Mouse (Mus musculus) heart, embryonic 13.5 days (tissue): ENCODE measurements at regions not wholly inside any gene's neighbourhood (a gene's known extent, or its start where the extent isn't known, plus 50 kb on each side); places are given as distances from the start of the nearest gene placed in this dataset.
A peak's percentile ranks its signal among the peaks of the same experiment; 100 is the strongest.

ENCODE experiments used
- ATAC-seq: fragments of 200-750 bp; cut with Nextera tagmentation; 2 replicates; pipeline ENCODE4 v1.8.0; 2017; ENCODE audit warnings: moderate TSS enrichment; ENCODE audit not compliant: insufficient number of reproducible peaks, low FRiP score, low TSS enrichment; ENCODE audit errors: extremely low read depth
- H3K27ac ChIP-seq: fragments of 300-500 bp; sonication (generic); replicated peaks from 2 replicates; pipeline ENCODE4 v1.5.1; 2015; ENCODE audit warnings: moderate library complexity, mild to moderate bottlenecking, inconsistent platforms
- H3K27me3 ChIP-seq: fragments of 300-500 bp; sonication (generic); replicated peaks from 2 replicates; pipeline ENCODE4 v1.6.1; 2015; ENCODE audit warnings: mild to moderate bottlenecking, inconsistent platforms
- H3K36me3 ChIP-seq: fragments of 300-500 bp; sonication (generic); 2 replicates; pipeline ENCODE4 v1.6.1; 2015; ENCODE audit warnings: mild to moderate bottlenecking, inconsistent platforms
- H3K4me1 ChIP-seq: fragments of 300-500 bp; sonication (generic); 2 replicates; pipeline ENCODE4 v1.6.1; 2015; ENCODE audit warnings: inconsistent platforms
- H3K4me2 ChIP-seq: fragments of 300-500 bp; sonication (generic); 2 replicates; pipeline ENCODE4 v1.6.1; 2015; ENCODE audit warnings: inconsistent platforms, mild to moderate bottlenecking, moderate library complexity
- H3K4me3 ChIP-seq: fragments of 300-500 bp; sonication (generic); 2 replicates; pipeline ENCODE4 v1.5.1; 2015; ENCODE audit warnings: moderate library complexity, mild to moderate bottlenecking, inconsistent platforms
- H3K9ac ChIP-seq: fragments of 300-500 bp; sonication (generic); 2 replicates; pipeline ENCODE4 v1.6.1; 2015; ENCODE audit warnings: inconsistent platforms, mild to moderate bottlenecking, moderate library complexity
- H3K9me3 ChIP-seq: fragments of 300-500 bp; sonication (generic); 2 replicates; pipeline ENCODE4 v1.6.1; 2016; ENCODE audit warnings: inconsistent platforms
- WGBS: fragments of 180-500 bp; shearing (Covaris S2); methylation state at CpG from one replicate; pipeline ENCODE4 v1.1.7; 2015; ENCODE audit warnings: mixed read lengths; 5-methylcytosine and 5-hydroxymethylcytosine counted together

DNA sequence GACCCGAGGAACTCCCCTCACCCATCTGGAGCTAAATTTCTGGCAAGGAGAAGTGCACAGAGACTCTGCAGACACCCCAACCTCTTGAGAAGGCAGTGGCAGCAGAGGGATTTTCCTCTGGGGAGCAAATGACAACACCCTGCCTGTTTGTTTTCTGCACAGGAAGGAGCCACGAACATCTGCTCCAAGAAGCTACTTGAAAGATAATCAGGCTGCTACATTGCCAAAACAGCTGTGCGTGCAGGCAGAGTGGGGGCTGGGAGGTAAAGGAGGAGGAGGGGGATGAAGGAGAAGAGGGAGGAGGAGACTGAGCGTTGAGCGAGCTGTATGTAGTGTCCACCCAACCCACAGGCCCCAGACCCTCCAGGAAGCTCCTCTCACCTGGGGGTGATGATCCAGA is 149.0 kb downstream of the Rplp1 start:
- H3K27ac ChIP-seq = no peak overlapping the region
- WGBS = 30% methylated on average over 5 of the region's 5 CpGs
- no peak overlapping the region for H3K9ac ChIP-seq
- H3K36me3 ChIP-seq = no peaks in the 10 kb centered on the region
- no peak overlapping the region for H3K4me2 ChIP-seq
- H3K4me3 ChIP-seq = no peak overlapping the region
- H3K27me3 ChIP-seq = peaks cover 25% of the 10 kb centered on the region; the same call in 1 of the 2 replicates
- H3K9me3 ChIP-seq = no peaks in the 10 kb centered on the region
- H3K4me1 ChIP-seq = no peaks in the 10 kb centered on the region
- no peak for ATAC-seq

DNA sequence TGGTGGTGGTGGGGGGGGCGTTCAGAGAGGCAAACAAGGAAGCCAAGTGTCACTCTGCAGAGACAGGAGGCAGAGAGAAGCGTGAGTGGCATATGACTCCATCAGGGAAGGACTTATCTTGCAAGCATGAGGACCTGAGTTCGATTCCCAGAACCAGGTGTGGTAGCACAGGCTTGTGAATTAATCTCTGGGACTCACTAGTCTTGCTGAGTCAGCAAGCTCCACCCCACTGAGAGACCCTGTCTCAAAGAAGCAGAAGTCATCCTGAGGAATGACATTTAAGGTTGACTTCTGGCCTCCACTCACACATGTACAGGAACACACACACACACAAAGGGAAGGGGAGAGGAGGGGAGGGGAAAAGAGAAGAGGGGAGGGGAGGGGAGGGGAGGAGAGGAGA is 156.5 kb downstream of the Rplp1 start:
- H3K9ac ChIP-seq = no peak overlapping the region
- ATAC-seq = no peak
- H3K36me3 ChIP-seq = no peaks in the 10 kb centered on the region
- H3K9me3 ChIP-seq = no peaks in the 10 kb centered on the region
- 87% methylated on average over 3 of the region's 3 CpGs for WGBS
- no peak overlapping the region for H3K4me2 ChIP-seq
- H3K27me3 ChIP-seq = peaks cover 46% of the 10 kb centered on the region
- H3K4me3 ChIP-seq = no peak overlapping the region
- peaks cover 18% of the 10 kb centered on the region for H3K4me1 ChIP-seq
- no peak overlapping the region for H3K27ac ChIP-seq

DNA sequence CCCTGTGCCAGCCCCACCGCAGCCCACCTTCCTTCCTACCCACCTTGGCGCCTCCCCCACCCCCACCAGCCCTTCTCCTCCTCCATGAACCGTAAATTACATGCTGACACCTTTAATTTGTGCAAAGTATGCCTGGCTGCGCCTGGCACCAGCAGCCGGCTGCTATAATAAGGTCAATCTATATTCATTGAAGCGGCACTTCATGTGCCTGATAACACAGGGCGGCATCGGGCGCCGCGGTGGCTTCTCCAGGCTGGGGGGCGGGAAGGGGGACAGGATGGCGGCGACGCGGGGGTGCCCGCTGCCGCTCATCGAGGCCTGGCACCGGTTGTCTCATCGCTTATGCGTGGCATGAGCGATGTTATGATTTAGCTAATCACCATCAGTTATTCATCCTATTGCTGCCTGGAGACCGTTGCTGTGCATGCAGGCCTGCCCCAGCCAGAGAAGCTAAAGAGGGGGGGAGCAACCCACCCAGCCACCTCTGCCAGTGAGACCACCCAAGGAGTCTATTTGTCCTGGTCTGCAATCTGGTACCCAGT is 157.5 kb downstream of the Rplp1 start:
- Histone ChIP-seq H3K4me3 (no peak overlapping the region), H3K27me3 (peaks cover 45% of the 10 kb centered on the region), H3K36me3 (no peaks in the 10 kb centered on the region), H3K4me1 (peaks cover 18% of the 10 kb centered on the region), H3K27ac (no peak overlapping the region), H3K4me2 (peak overlapping the region; percentile 26; the same call in 1 of the 2 replicates), H3K9me3 (no peaks in the 10 kb centered on the region), H3K9ac (no peak overlapping the region)
- ATAC-seq = no peak
- 56% methylated on average over 24 of the region's 24 CpGs for WGBS

DNA sequence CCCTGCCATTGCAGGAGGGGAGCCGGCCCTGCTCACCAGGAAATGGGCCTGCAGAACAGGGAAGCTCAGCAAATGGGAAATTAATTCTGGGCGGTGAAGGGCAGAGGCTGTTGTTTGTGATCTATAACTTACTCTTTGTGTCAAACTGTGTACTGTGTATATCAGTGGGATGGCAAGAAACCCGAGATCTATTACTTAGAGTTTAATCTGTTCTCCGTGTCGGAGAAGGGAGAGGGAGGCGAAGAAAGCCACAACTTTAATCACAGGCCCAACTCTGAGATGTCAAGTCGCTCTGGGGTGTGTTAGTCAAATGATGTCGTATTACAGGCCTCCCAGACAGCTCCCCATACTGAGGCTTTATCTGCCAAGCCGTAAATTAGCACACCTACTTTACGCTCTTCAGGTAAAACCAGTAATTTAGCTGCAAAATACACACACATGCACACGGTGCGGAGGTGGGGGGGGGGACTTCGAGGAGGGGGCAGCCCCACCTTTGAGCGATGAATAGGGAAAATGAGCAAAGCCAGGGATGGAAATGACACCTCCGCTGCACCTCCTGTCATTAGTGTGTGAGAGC is 158.0 kb downstream of the Rplp1 start:
- Histone ChIP-seq H3K9me3 (no peaks in the 10 kb centered on the region), H3K27me3 (peaks cover 43% of the 10 kb centered on the region), H3K4me2 (no peak overlapping the region), H3K4me1 (peaks cover 18% of the 10 kb centered on the region), H3K27ac (no peak overlapping the region), H3K9ac (no peak overlapping the region), H3K4me3 (no peak overlapping the region), H3K36me3 (no peaks in the 10 kb centered on the region)
- ATAC-seq = no peak
- WGBS = 59% methylated on average over 15 of the region's 15 CpGs

DNA sequence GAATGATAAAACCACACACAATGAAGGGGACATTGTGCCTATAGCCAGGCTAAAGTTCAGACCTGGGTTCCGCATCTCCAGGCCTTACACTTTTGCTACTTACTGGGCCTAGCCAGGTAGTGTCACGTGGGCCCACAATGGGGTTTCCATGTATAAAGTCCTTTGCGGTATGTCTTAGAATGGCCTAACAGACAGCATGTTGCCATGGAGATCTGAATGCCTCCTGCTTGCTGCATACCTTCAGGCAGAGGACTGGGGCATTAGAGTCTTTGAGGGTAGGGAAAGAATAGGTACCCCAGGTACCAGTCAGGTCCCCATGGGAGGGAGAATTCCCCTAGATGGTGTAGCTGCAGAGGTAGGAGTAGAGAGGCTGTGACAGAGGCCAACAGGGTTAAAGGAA is 159.0 kb downstream of the Rplp1 start:
- WGBS = 77% methylated on average over 3 of the region's 3 CpGs
- H3K9ac ChIP-seq = no peak overlapping the region
- H3K27me3 ChIP-seq = peaks cover 39% of the 10 kb centered on the region
- H3K27ac ChIP-seq = no peak overlapping the region
- H3K4me1 ChIP-seq = peaks cover 18% of the 10 kb centered on the region
- no peak for ATAC-seq
- H3K9me3 ChIP-seq = peaks cover 2% of the 10 kb centered on the region; the same call in 1 of the 2 replicates
- no peak overlapping the region for H3K4me3 ChIP-seq
- H3K36me3 ChIP-seq = no peaks in the 10 kb centered on the region
- no peak overlapping the region for H3K4me2 ChIP-seq

DNA sequence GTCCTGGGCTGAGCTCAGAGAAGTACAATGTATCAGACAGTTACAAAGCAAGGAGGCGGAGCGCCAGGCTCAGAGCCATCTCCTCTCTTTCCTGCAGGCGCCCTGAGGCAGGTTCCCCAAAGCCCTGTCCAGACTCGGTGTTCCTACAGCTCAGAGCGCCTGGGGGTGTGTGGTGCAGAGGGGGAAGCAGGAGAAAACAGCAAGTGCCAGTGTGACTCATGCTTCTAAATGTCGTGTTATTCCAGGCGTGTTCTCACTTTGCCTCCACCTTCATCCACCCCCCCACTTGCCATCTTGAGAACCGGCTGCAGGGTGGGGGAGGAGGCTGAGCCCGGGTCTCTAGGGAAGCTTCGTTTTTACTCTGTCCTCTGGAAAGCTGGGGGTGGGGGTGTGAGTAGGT is 160.5 kb downstream of the Rplp1 start:
- no peak overlapping the region for H3K9ac ChIP-seq
- peaks cover 26% of the 10 kb centered on the region for H3K27me3 ChIP-seq
- H3K4me1 ChIP-seq = peaks cover 18% of the 10 kb centered on the region
- ATAC-seq = no peak
- H3K4me3 ChIP-seq = no peak overlapping the region
- no peak overlapping the region for H3K27ac ChIP-seq
- no peaks in the 10 kb centered on the region for H3K36me3 ChIP-seq
- WGBS = 20% methylated on average over 9 of the region's 10 CpGs
- H3K4me2 ChIP-seq = peak overlapping the region; percentile 16
- H3K9me3 ChIP-seq = peaks cover 6% of the 10 kb centered on the region; the same call in 1 of the 2 replicates

DNA sequence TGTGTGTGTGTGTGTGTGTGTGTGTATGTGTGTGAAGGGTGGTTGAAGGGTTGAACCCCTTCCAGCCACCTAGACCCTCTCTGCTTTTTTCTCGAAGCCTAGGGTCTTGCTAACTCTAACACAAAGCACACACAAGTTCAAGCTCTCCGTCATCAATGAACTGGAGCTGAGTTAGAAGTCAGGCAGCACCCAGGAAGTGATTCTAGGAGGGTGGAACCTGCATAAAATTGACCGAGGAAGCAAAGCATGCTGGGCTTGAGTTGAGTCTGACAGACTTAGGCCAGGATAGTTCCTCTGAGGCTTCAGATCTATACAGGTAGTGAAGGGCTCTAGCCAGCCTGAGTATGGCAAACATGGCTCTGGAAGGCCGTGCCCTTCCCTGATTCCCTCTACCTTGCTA is 165.1 kb downstream of the Rplp1 start:
- WGBS = 76% methylated on average over 4 of the region's 4 CpGs
- Histone ChIP-seq H3K4me3 (no peak overlapping the region), H3K4me1 (peaks cover 29% of the 10 kb centered on the region), H3K36me3 (no peaks in the 10 kb centered on the region), H3K4me2 (no peak overlapping the region), H3K9me3 (peaks cover 6% of the 10 kb centered on the region; the same call in 1 of the 2 replicates), H3K27ac (no peak overlapping the region), H3K27me3 (peaks cover 10% of the 10 kb centered on the region), H3K9ac (no peak overlapping the region)
- no peak for ATAC-seq

DNA sequence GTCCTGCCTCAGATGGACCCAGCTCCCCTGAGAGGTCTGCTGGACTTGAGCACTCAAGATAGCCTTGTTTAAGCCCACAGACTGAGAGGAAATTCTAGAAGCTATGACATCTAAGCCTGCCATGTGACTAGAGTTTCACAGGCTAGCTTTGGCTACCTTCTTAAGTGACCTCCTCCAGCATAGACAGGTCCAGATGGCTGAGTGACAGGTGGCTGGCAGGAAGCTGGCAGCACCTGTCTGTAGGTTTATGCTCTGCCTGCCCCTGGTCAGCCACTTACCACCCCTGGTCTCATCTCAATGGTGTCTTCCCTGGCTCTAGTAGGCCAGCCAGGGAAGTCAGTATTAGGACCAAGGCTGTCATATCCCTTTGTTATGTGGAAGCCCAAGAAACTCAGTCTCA is 165.9 kb downstream of the Rplp1 start:
- Histone ChIP-seq H3K4me3 (no peak overlapping the region), H3K4me1 (peaks cover 22% of the 10 kb centered on the region), H3K4me2 (no peak overlapping the region), H3K36me3 (no peaks in the 10 kb centered on the region), H3K9me3 (peaks cover 6% of the 10 kb centered on the region; the same call in 1 of the 2 replicates), H3K9ac (no peak overlapping the region), H3K27me3 (peaks cover 15% of the 10 kb centered on the region), H3K27ac (no peak overlapping the region)
- ATAC-seq = no peak

DNA sequence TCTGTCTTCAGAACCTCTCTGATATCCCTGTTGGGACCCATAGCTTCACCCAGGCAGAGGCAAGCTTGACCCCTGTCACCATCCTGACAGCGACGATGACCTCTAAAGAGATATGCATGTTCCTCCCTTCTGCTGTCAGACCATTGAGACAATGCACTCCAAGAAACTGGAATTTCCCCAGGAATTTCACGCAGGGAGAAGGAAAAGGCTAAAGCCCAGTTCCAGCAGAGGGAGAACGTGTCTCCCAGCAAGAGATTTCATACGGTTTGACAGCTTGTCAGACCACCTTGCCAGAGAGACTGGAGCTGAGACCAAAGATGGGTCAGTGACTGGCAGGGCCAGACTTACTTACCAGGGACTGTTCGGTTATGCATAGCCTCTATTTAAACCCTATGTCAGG is 167.9 kb downstream of the Rplp1 start:
- 49% methylated on average over 6 of the region's 6 CpGs for WGBS
- Histone ChIP-seq H3K4me3 (no peak overlapping the region), H3K9me3 (peaks cover 6% of the 10 kb centered on the region; the same call in 1 of the 2 replicates), H3K9ac (no peak overlapping the region), H3K27me3 (peaks cover 30% of the 10 kb centered on the region), H3K27ac (no peak overlapping the region), H3K4me2 (no peak overlapping the region), H3K36me3 (no peaks in the 10 kb centered on the region), H3K4me1 (peaks cover 21% of the 10 kb centered on the region)
- ATAC-seq = no peak

DNA sequence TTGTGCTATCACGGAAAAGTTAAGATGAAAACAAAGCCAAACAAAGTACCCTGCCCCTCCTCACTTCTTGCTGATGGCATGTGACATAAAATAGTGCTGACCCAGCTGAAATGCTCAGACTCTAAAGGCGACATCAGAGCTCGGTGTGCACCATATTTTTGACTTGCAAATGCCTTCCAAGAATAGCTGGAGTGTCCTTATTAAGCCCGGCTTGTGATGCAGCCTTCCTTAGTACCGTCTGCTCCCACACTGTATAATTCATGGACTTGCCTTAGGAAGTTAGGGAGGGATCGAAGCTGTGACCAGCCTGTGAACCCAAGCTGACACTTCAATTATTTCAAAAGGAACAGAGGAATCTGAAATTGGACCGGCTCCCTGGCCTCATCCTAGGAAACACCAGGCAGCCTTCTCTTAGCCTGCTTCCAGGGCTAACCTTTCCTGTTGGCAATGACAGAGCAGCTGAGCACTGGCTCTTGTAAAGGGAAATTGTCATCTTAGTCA is 169.0 kb downstream of the Rplp1 start:
- H3K9ac ChIP-seq = no peak overlapping the region
- 0 out of 2 replicates have a peak overlapping the region, but pooled peaks have one; percentile 25 for H3K27ac ChIP-seq
- H3K36me3 ChIP-seq = no peaks in the 10 kb centered on the region
- peaks cover 5% of the 10 kb centered on the region; the same call in 1 of the 2 replicates for H3K9me3 ChIP-seq
- no peak overlapping the region for H3K4me3 ChIP-seq
- ATAC-seq = no peak
- no peak overlapping the region for H3K4me2 ChIP-seq
- 36% methylated on average over 7 of the region's 7 CpGs for WGBS
- H3K4me1 ChIP-seq = peaks cover 21% of the 10 kb centered on the region
- peaks cover 36% of the 10 kb centered on the region for H3K27me3 ChIP-seq

DNA sequence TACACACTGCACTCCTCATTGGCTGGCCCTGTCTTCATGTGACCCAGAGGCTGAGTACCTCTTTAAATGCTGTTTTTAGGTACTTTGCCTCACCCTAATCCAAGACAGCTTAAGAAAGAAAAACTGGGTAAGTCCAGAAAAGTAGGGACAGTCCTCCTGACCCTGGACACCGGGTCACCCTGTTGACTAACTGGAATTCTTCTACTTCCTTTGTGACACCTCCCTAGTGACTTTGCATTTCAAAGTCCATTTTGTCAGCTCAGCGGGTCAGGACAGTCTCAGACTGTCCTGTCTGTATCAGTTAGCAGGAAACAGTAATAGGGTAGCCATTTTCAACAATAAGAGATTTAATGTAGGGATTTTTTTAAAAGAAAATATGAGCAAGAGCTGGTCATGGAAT is 180.8 kb downstream of the Rplp1 start:
- Histone ChIP-seq H3K9me3 (peaks cover 6% of the 10 kb centered on the region; the same call in 1 of the 2 replicates), H3K4me2 (no peak overlapping the region), H3K4me3 (no peak overlapping the region), H3K9ac (no peak overlapping the region), H3K27ac (no peak overlapping the region), H3K27me3 (peaks cover 14% of the 10 kb centered on the region; the same call in 1 of the 2 replicates), H3K4me1 (no peaks in the 10 kb centered on the region), H3K36me3 (no peaks in the 10 kb centered on the region)
- 53% methylated on average over 2 of the region's 2 CpGs for WGBS
- no peak for ATAC-seq

DNA sequence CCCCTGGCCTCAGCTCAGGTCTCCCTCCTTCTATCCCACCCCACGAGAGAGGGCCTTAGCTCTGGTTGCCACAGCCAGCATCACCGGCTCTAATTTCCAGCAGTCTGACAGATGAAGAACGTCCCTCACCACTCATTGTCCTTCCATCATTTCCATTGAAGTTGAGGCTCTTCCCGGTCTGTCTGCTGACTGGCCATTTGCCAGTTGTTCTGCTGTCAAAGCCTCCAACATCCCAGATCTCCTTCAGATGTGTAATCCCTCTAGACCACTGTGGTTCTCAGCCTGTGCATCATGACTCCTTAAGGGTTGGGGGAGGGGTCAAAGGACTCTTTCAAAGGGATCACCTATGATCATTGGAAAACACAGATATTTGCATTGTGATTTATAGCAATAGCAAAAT is 181.6 kb downstream of the Rplp1 start:
- Histone ChIP-seq H3K4me1 (no peaks in the 10 kb centered on the region; the same call in 1 of the 2 replicates), H3K36me3 (no peaks in the 10 kb centered on the region), H3K4me3 (no peak overlapping the region), H3K9me3 (peaks cover 6% of the 10 kb centered on the region; the same call in 1 of the 2 replicates), H3K27ac (no peak overlapping the region), H3K27me3 (peaks cover 22% of the 10 kb centered on the region), H3K9ac (no peak overlapping the region), H3K4me2 (no peak overlapping the region)
- no peak for ATAC-seq
- 69% methylated on average over 4 of the region's 4 CpGs for WGBS
